Mouse (Mus musculus) erythroblast, embryonic 14.5 days (primary cell): Measurements from ENCODE around the gene Scaf11.

Experiments used
- GATA1 ChIP-seq: IDR thresholded peaks from 2 replicates; pipeline ENCODE4 v1.6.1; 2012; ENCODE audit warnings: low read length, inconsistent platforms, mixed read lengths
- TAL1 ChIP-seq: IDR thresholded peaks from 3 replicates; pipeline ENCODE4 v1.6.1; 2012; ENCODE audit warnings: low read length, inconsistent platforms, mixed read lengths

DNA sequence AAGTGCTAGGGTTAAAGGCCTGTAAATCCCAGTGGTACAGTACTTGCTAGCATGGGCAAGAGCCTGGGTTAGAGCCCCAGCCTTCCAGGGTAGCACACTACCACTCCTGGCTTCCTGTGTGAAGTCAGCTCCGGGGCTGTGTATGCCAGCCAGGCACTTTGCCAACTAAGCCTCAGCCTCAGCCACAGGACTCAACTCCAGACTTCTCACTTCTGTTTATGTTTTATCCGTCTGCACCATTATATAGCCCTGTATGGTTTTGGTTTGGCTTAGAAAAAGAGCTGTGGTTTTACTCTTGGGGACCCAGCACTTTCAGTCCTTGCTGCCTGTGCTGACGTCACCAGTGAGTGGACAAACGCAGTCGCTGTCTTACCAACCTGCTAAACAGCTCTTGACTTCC is 83.4 kb downstream of the Scaf11 start:
- TF ChIP-seq GATA1 = no peak
- TF ChIP-seq TAL1 = no peak
